Mouse (Mus musculus): Measurements from ENCODE around the gene Ube2b. TPM values are rescaled to one million over a fixed set of nuclear protein-coding genes. Genes with fewer than 3 reads are reported as not detected.

Ube2b gene
- 289 TPM for total RNA-seq (2023)

GRCm38 (mm10) chr11:52000290-52000962 lies at the start of gene Ube2b:
Ube2b (minus strand) TSS chr11:52000762.

GRCm38 (mm10) chr11:52003772-52004528 lies 3.4 kb upstream of the Ube2b start, which contains the start of gene Cdkl3:
Cdkl3 (plus strand) TSS chr11:52004221.

GRCm38 (mm10) chr11:51967443-51968401 lies 32.8 kb downstream of the Ube2b start, which contains the start of gene Cdkn2aipnl:
Cdkn2aipnl (plus strand) TSS chr11:51967661.

Other genes with a start within 250 kb of the Ube2b start
- gene Sec24a, start 237.1 kb downstream of the Ube2b start, total RNA-seq (2023) = 50.9 TPM
- gene Sar1b, start 237.1 kb downstream of the Ube2b start, total RNA-seq (2023) = 23.6 TPM
- 56.7 TPM for gene Jade2, start 143.1 kb downstream of the Ube2b start, total RNA-seq (2023)
- gene Cdkn2aipnl, start 33.1 kb downstream of the Ube2b start, total RNA-seq (2023) = 40.1 TPM
- gene Cdkl3, start 3.5 kb upstream of the Ube2b start, total RNA-seq (2023) = 4.2 TPM
- gene Ppp2ca, start 97.9 kb upstream of the Ube2b start, total RNA-seq (2023) = 142 TPM
- gene Olfr1373, start 144.8 kb upstream of the Ube2b start, total RNA-seq (2023) = not detected
- gene Olfr1371, start 213.2 kb upstream of the Ube2b start, total RNA-seq (2023) = 1.5 TPM
- gene Skp1a, start 231.2 kb upstream of the Ube2b start, total RNA-seq (2023) = 157 TPM

Data from CD4-positive naive resting alpha-beta T cell, adult 76 days (primary cell).